Mouse (Mus musculus) T-helper 1 cell (primary cell): Measurements from ENCODE around the gene Obp2b.

Source experiments
- in situ Hi-C: fragments of 300-600 bp; cut with MboI, MseI; formaldehyde crosslinking; loops from one replicate; pipeline ENCODE4 v1.15.1; 2025; ENCODE audit warnings: high pct_unique_total_duplicates

Gene Obp2b

DNA sequence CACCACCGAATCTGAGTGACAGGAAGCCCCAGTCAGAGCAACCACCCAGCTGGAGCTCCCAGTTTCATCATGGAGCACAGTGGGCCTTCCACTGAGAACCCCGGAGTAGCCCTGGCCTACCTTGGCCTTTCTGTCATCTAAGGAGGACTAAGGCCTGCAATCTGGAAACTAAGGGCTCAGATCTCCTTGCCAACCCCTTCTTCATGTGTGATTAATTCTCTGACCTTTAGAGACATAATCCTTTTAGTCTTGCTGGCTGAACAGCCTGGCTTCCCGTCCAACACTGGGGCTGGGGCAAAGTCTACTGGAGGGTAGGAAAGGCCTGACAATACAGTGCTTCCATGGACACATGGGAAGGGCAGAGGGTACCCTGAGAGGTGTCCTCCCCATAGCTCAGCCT is 39.2 kb downstream of the Obp2b start:
- in situ Hi-C loops, result loop anchor here (10.0 kb wide), 1 partner anchor 121 kb away; the partner anchor contains the start of genes Lcn5 and Lcn8

DNA sequence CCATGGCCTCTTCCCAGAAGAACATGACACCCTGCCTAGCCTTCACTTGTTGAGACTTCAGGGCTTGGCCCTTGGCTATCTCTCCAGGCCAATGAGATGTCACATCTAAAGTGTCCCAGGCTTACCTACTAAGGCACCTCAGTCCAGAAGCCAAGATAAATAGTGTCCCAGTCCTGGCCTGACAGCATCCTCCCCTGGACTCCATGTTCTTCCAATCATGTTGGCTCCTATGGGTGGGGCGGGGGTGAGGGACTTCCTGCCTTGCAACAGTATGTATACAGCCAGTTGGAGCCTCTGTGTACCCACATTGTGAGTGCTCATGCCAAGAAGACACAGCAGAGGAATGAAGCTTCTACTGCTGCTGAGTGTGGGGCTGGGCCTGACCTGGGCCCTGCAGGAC is 39.9 kb downstream of the Obp2b start, which contains the start of gene Lcn11:
Gene Lcn11 (plus strand): TSS at position 301 of the 400 bp plus-strand sequence.
- in situ Hi-C loops, result loop anchor here (10.0 kb wide), 1 partner anchor 122 kb away; the partner anchor contains the start of genes Lcn5 and Lcn8

DNA sequence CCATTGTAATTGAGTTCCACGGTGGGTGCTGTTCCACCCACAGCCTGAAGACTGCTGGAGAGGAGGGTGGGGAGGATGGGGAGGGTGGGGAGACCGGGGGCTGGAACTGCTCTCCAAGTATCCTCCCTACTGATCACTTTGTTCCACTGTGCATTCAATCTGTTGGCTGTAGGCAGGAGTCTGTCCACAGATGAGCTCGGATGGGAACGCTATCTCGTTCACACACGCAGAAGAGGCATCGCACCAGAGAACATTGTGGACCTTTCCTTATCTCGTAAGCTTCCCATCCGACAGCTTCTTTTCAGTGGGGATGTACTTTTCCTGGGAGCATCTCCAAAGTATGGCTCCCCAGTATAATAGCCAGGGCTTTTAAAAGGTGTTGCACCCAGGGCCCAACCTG is 42.3 kb downstream of the Obp2b start:
- in situ Hi-C loops, result loop anchor here (10.0 kb wide), 1 partner anchor 124 kb away; the partner anchor contains the start of genes Lcn5 and Lcn8

DNA sequence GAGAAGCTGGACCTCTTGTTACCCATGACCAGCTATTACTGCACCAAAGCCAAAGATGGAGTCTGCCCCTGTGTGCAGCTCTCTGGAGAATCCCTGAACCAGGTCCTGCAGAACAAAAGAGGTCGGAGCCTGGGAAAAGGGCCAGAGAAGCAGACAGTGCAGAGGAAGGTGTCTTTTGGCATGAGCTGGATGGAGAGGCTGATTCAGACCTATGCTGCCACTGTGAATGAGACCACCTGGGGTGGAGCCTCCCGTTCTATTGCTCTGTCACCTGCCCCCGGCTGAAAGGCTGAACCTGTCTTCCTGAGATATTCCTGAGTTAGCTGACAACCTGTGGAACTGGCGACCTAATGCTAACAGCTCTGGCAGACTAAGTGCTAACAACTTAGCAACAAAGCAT is 44.1 kb downstream of the Obp2b start:
- in situ Hi-C loops, result no loop called here

DNA sequence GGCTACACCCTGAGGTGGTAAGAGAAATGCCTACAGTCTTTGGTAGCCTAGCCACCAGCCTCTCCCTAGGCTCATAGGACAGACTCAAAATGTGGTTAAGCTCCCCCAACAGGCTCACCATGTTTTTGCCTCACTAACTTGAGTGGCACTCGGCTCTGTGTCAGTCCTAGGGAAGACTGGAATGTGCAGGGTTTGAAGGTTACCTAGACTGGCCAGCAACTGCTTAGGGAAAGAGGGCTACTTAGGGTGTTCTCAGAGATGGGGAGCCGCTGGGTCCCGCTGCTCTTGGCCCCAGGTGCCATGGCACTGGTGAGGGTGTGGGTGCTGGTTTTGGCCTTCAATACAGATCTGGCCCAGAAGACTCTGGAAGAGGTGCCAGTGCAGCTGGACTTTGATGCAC is 45.1 kb downstream of the Obp2b start, which contains the start of gene Gm13539:
Gene Gm13539 (plus strand): TSS at position 301 of the 400 bp plus-strand sequence.
- in situ Hi-C loops, result no loop called here

DNA sequence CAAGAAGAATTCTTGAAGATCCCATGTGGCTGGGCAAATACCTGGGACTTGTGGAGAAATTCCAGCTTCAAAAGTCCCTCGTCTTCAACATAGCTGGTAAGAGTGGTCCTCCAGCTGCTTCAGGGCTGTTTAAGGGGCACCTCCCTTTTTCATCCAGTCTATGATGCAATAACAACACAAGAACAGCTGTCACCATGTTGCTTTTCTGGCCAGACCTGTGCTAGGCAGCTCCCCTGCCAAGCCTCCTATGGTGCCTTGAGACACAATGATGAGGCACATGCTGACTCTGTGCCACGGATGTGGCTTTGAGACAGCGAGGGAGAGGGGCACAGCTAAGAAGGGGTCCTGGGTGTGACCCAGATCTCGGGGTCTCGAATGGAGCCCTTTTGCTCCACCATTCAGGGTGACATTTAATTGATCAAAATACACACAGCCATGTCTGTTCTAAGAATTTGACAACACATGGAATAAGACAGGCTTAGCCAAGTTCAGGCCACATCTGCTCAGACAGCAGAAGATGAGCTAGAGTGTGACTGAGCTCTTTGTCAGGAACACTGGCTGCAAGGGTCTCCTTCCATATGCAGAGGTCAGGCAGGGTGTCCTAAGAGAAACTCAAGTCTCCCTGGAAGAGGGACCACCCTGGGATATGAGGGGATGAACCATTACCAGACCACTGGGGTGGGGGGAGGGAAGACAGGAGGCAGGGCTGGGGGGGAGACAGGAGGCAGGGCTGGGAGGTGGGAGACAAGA is 48.9 kb downstream of the Obp2b start:
- in situ Hi-C loops, result no loop called here

DNA sequence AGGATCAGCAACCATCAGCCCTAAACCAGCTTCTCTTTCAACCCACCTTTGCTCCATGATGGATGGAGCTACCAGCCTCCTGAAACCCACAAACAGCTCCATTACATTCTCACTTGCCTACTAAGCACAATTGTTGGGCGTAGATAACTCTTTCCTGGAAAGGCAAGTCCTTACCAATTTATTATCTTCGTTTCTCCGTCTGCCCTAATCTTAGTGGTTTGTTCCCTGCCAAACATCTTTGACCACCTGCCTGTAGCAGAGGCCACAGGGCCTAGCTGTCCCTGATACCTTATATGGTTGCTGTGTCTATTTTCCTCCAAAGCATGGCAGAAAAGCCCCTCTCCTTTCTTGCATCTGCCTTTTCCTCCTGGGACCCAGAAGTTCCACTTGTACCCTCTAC is 52.3 kb downstream of the Obp2b start:
- in situ Hi-C loops, result no loop called here
